Mouse (Mus musculus) bone marrow macrophage, adult 2 months (primary cell): ENCODE data around the gene Matk.

Experiments
- CTCF ChIP-seq: IDR thresholded peaks from 2 replicates; pipeline ENCODE4 v1.5.1; 2012; ENCODE audit warnings: low read depth, mild to moderate bottlenecking, low read length, moderate library complexity
- POLR2A ChIP-seq: IDR thresholded peaks from 2 replicates; pipeline ENCODE4 v1.6.1; 2012; ENCODE audit warnings: mild to moderate bottlenecking, low read depth, low read length, borderline replicate concordance

- no peak for TF ChIP-seq CTCF
- no peak for TF ChIP-seq POLR2A
Measured at GRCm38 (mm10) chr10:81300352-81300907, 47.7 kb downstream of the Matk start.
